Mouse (Mus musculus) limb, embryonic 14.5 days (tissue): Measurements from ENCODE around the gene Tpsb2. TPM values are rescaled to one million over a fixed set of nuclear protein-coding genes. Genes with fewer than 3 reads are reported as not detected.

Source experiments
- ATAC-seq: fragments of 200-750 bp; cut with Nextera tagmentation; 2 replicates; pipeline ENCODE4 v1.8.0; 2017; ENCODE audit warnings: low read depth, moderate number of reproducible peaks, moderate TSS enrichment; ENCODE audit not compliant: low FRiP score
- DNase-seq: peaks from one replicate; pipeline ENCODE4 v3.0.0-alpha.2; 2015; ENCODE audit warnings: low spot score
- H3K27ac ChIP-seq: fragments of 300-500 bp; sonication (generic); replicated peaks from 2 replicates; pipeline ENCODE4 v1.5.1; 2014; ENCODE audit warnings: low read depth, mild to moderate bottlenecking, low read length, moderate library complexity, mixed read lengths
- H3K27me3 ChIP-seq: fragments of 300-500 bp; sonication (generic); 2 replicates; pipeline ENCODE4 v1.6.1; 2014; ENCODE audit warnings: low read length, mixed read lengths; ENCODE audit not compliant: control insufficient read depth, insufficient read depth
- H3K36me3 ChIP-seq: fragments of 300-500 bp; sonication (generic); 2 replicates; pipeline ENCODE4 v1.6.1; 2014; ENCODE audit warnings: mild to moderate bottlenecking, low read length, moderate library complexity, mixed read lengths; ENCODE audit not compliant: control insufficient read depth, insufficient read depth
- H3K4me1 ChIP-seq: fragments of 300-500 bp; sonication (generic); 2 replicates; pipeline ENCODE4 v1.6.1; 2014; ENCODE audit warnings: antibody characterized with exemption, low read length, mixed read lengths; ENCODE audit not compliant: control insufficient read depth, insufficient read depth
- H3K4me2 ChIP-seq: fragments of 300-500 bp; sonication (generic); replicated peaks from 2 replicates; pipeline ENCODE4 v1.6.1; 2014; ENCODE audit warnings: low read depth, mild to moderate bottlenecking, low read length, moderate library complexity; ENCODE audit not compliant: severe bottlenecking
- H3K4me3 ChIP-seq: fragments of 300-500 bp; sonication (generic); replicated peaks from 2 replicates; pipeline ENCODE4 v1.5.1; 2014; ENCODE audit warnings: low read length
- H3K9ac ChIP-seq: fragments of 300-500 bp; sonication (generic); 2 replicates; pipeline ENCODE4 v1.6.1; 2014; ENCODE audit warnings: mild to moderate bottlenecking, low read depth, low read length, moderate library complexity; ENCODE audit not compliant: severe bottlenecking
- H3K9me3 ChIP-seq: fragments of 300-500 bp; sonication (generic); 2 replicates; pipeline ENCODE4 v1.6.1; 2016; ENCODE audit warnings: low read length; ENCODE audit not compliant: control insufficient read depth
- POLR2A ChIP-seq: fragments of 200-500 bp; IDR thresholded peaks from 2 replicates; pipeline ENCODE4 v1.8.0; 2012; ENCODE audit warnings: inconsistent platforms, mild to moderate bottlenecking, moderate library complexity, borderline replicate concordance; ENCODE audit not compliant: insufficient read depth, insufficient read length; ENCODE audit errors: extremely low read depth
- WGBS: fragments of 180-500 bp; shearing (Covaris S2); extraction: QIAGEN DNeasy Blood & Tissue Kit; methylation state at CpG from one replicate; pipeline ENCODE4 v1.1.7; 2014; 5-methylcytosine and 5-hydroxymethylcytosine counted together
- polyA plus RNA-seq, 2 experiments: library from polyadenylated mRNA; depleted of rRNA in 1 of 2; stranded (reverse) in 1 of 2; unstranded in 1 of 2; fragments of >200 nt; fragmentation: Nextera tagmentation in 1 of 2; extraction: Ambion mirVana in 1 of 2; gene quantifications; 2 replicates each; pipeline versions ENCODE4 v1.2.1 to v1.2.3; 2012 to 2014

The Tpsb2 gene
- polyA plus RNA-seq, 2 experiments: 31.8 to 83.8 TPM

GRCm38 (mm10) chr17:25410180-25410579 is 44.1 kb downstream of the Tpsb2 start:
- H3K27ac ChIP-seq: no peak overlapping the region; the same call in 1 of the 2 replicates
- H3K9me3 ChIP-seq: no peaks in the 10 kb centered on the region
- no peaks in the 10 kb centered on the region for H3K36me3 ChIP-seq
- no peak for TF ChIP-seq POLR2A
- no peaks in the 10 kb centered on the region for H3K27me3 ChIP-seq
- H3K4me2 ChIP-seq: no peak overlapping the region
- whole genome bisulfite sequencing: 74% methylated on average over 6 of the region's 6 CpGs
- ATAC-seq: no peak
- H3K4me3 ChIP-seq: no peak overlapping the region
- DNase-seq: no peak
- 0 out of 2 replicates have a peak overlapping the region, but pooled peaks have one; percentile 4 for H3K9ac ChIP-seq
- H3K4me1 ChIP-seq: peaks cover 59% of the 10 kb centered on the region

- Histone ChIP-seq H3K27me3 (no peaks in the 10 kb centered on the region), H3K4me3 (no peak overlapping the region), H3K9ac (no peak overlapping the region), H3K4me1 (peaks cover 60% of the 10 kb centered on the region), H3K27ac (0 out of 2 replicates have a peak overlapping the region, but pooled peaks have one; percentile 16), H3K4me2 (no peak overlapping the region), H3K36me3 (no peaks in the 10 kb centered on the region), H3K9me3 (no peaks in the 10 kb centered on the region)
- ATAC-seq (no peak), DNase-seq (no peak)
- TF ChIP-seq POLR2A: no peak
- 32% methylated on average over 7 of the region's 7 CpGs for WGBS
Measured at GRCm38 (mm10) chr17:25410786-25411185, 44.7 kb downstream of the Tpsb2 start.

GRCm38 (mm10) chr17:25411251-25411650 is 45.1 kb downstream of the Tpsb2 start:
- no peak for TF ChIP-seq POLR2A
- 45% methylated on average over 4 of the region's 4 CpGs for WGBS
- no peak overlapping the region for H3K9ac ChIP-seq
- H3K36me3 ChIP-seq: no peaks in the 10 kb centered on the region
- no peak for DNase-seq
- no peaks in the 10 kb centered on the region for H3K27me3 ChIP-seq
- no peak overlapping the region for H3K4me3 ChIP-seq
- H3K27ac ChIP-seq: peak overlapping the region; percentile 16; the same call in 1 of the 2 replicates
- H3K4me1 ChIP-seq: peaks cover 60% of the 10 kb centered on the region
- H3K9me3 ChIP-seq: no peaks in the 10 kb centered on the region
- ATAC-seq: no peak
- no peak overlapping the region for H3K4me2 ChIP-seq

GRCm38 (mm10) chr17:25414209-25414608 is 48.1 kb downstream of the Tpsb2 start:
- ATAC-seq (no peak), DNase-seq (no peak)
- peaks cover 65% of the 10 kb centered on the region for H3K4me1 ChIP-seq
- no peaks in the 10 kb centered on the region for H3K36me3 ChIP-seq
- 0 out of 2 replicates have a peak overlapping the region, but pooled peaks have one; percentile 5 for H3K27ac ChIP-seq
- WGBS: 63% methylated on average over 4 of the region's 4 CpGs
- no peak overlapping the region for H3K4me2 ChIP-seq
- H3K9ac ChIP-seq: no peak overlapping the region; the same call in 1 of the 2 replicates
- H3K27me3 ChIP-seq: no peaks in the 10 kb centered on the region
- no peak overlapping the region for H3K4me3 ChIP-seq
- no peak for TF ChIP-seq POLR2A
- H3K9me3 ChIP-seq: no peaks in the 10 kb centered on the region

- Histone ChIP-seq H3K9ac (no peak overlapping the region), H3K4me2 (peak overlapping the region; percentile 11), H3K27ac (peak overlapping the region; percentile 79), H3K27me3 (no peaks in the 10 kb centered on the region), H3K36me3 (no peaks in the 10 kb centered on the region), H3K9me3 (no peaks in the 10 kb centered on the region), H3K4me3 (no peak overlapping the region), H3K4me1 (peaks cover 67% of the 10 kb centered on the region)
- 25% methylated on average over 3 of the region's 3 CpGs for WGBS
- no peak for DNase-seq
- ATAC-seq: no peak
- TF ChIP-seq POLR2A: no peak
Measured at GRCm38 (mm10) chr17:25414917-25415316, 48.8 kb downstream of the Tpsb2 start.
